Mouse (Mus musculus) liver, adult 2 months (tissue): Measurements from ENCODE around the gene Carm1.

Experiments used
- CTCF ChIP-seq: fragments of 200-500 bp; IDR thresholded peaks from 2 replicates; pipeline ENCODE4 v1.5.1; 2011; ENCODE audit warnings: low read depth, low read length, control low read depth
- POLR2A ChIP-seq: fragments of 200-500 bp; IDR thresholded peaks from 2 replicates; pipeline ENCODE4 v1.6.1; 2011; ENCODE audit warnings: low read length, control low read depth; ENCODE audit not compliant: insufficient read depth; ENCODE audit errors: extremely low read depth

GRCm38 (mm10) chr9:21566538-21566937 lies 19.8 kb downstream of the Carm1 start:
- TF ChIP-seq CTCF (no peak), POLR2A (no peak)
